ENCODE assay signal across 28 mouse cellular contexts in the genomic region with DNA sequence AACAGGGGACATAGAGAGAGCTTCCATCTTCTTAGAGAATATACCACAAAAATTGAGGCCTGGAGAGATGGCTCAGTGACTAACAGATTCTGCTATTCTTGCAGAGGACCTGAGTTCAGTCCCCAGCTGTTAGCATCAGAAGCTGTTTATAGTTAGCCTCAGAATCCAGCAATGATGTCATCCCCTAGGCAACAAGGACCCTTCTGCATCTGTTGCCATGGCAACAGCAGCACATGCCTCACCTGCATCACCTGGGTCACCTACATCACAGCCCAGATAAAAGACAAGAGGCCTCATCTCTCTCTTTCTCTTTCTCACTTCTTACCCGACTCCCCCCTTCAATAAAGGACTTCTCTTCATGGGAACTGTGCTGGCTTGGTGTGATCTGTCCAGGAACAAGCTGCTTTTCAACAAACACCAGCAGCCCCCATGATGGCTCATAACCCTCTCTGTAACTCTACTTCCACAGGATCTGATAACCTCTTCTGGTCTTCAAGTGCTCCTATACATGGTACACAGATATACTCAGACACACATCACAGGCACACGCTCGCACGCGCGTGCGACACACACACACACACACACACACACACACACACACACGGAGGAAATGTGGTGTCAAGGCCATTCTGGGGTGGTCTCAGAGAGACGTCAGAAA. TPM values are rescaled to one million over a fixed set of nuclear protein-coding genes. Genes with fewer than 3 reads are reported as not detected.
DNase-seq lines count a peak whose midpoint lies in the region; ATAC-seq lines count a peak whose summit lies in the region.
"Had no signal": no experiment of that assay in that cellular context is flagged by ENCODE, and none has a peak within 500 bp of the region (broad histone marks: within the 10 kb centered on the region; RNA-seq: fewer than 3 reads in every experiment).

No protein-coding gene starts in this region.

- no peak overlapping the region for H3K4me2 ChIP-seq in hindbrain, embryonic 13.5 days
- no peak overlapping the region for H3K4me2 ChIP-seq in hindbrain, embryonic 14.5 days (replicated peaks)
- H3K4me2 ChIP-seq in forebrain, embryonic 16.5 days (ENCODE audit: low read length): no peak overlapping the region
- H3K4me2 ChIP-seq in midbrain, embryonic 16.5 days (ENCODE audit: low read length): no peak overlapping the region
- H3K4me2 ChIP-seq: embryonic facial prominence, embryonic 15.5 days; heart, embryonic 15.5 days; limb, embryonic 15.5 days; liver, embryonic 13.5 days; neural tube, embryonic 15.5 days had no signal

- 0 out of 2 replicates have a peak, but pooled peaks have one; percentile 19 for ATAC-seq in hindbrain, embryonic 13.5 days (ENCODE audit: low FRiP score)
- ATAC-seq in hindbrain, embryonic 14.5 days (ENCODE audit: low FRiP score): no peak
- peak; percentile 36; the same call in 1 of the 2 replicates for ATAC-seq in forebrain, embryonic 16.5 days
- ATAC-seq in midbrain, embryonic 16.5 days: peak; percentile 62
- ATAC-seq: CD4-positive, CD25-positive, alpha-beta regulatory T cell, adult 4 months; intestine, postnatal 0 days; lung, postnatal 0 days had no signal

- no peak overlapping the region for H3K27ac ChIP-seq in hindbrain, embryonic 13.5 days
- no peak overlapping the region for H3K27ac ChIP-seq in hindbrain, embryonic 14.5 days
- no peak overlapping the region for H3K27ac ChIP-seq in forebrain, embryonic 16.5 days (ENCODE audit: low read length)
- H3K27ac ChIP-seq in midbrain, embryonic 16.5 days (ENCODE audit: low read length): peak overlapping the region; percentile 62
- H3K27ac ChIP-seq: embryonic facial prominence, embryonic 10.5 days; embryonic facial prominence, embryonic 15.5 days; heart, embryonic 10.5 days; heart, embryonic 15.5 days; limb, embryonic 10.5 days; limb, embryonic 15.5 days; liver, embryonic 13.5 days; macrophage; neural tube, embryonic 15.5 days had no signal

- H3K9ac ChIP-seq in hindbrain, embryonic 13.5 days: no peak overlapping the region
- no peak overlapping the region for H3K9ac ChIP-seq in hindbrain, embryonic 14.5 days
- H3K9ac ChIP-seq in forebrain, embryonic 16.5 days (replicated peaks; ENCODE audit: low read depth, low read length): no peak overlapping the region
- no peak overlapping the region for H3K9ac ChIP-seq in midbrain, embryonic 16.5 days (ENCODE audit: low read depth, low read length)
- H3K9ac ChIP-seq: embryonic facial prominence, embryonic 15.5 days; heart, embryonic 15.5 days; limb, embryonic 15.5 days; liver, embryonic 13.5 days; neural tube, embryonic 15.5 days had no signal

- H3K36me3 ChIP-seq in hindbrain, embryonic 13.5 days: peaks cover 30% of the 10 kb centered on the region
- peaks cover 31% of the 10 kb centered on the region for H3K36me3 ChIP-seq in hindbrain, embryonic 14.5 days (replicated peaks; ENCODE audit: control insufficient read depth, insufficient read depth)
- no peaks in the 10 kb centered on the region for H3K36me3 ChIP-seq in forebrain, embryonic 16.5 days (ENCODE audit: control insufficient read depth, insufficient read depth)
- H3K36me3 ChIP-seq in midbrain, embryonic 16.5 days (ENCODE audit: control insufficient read depth, insufficient read depth, low read length): peaks cover 10% of the 10 kb centered on the region
- H3K36me3 ChIP-seq: embryonic facial prominence, embryonic 10.5 days; heart, embryonic 10.5 days; heart, embryonic 15.5 days; limb, embryonic 10.5 days; limb, embryonic 15.5 days; liver, embryonic 13.5 days had no signal

- intact Hi-C loops in gastrocnemius, postnatal 36 days (cut with DNase I): no loop called here

- H3K4me1 ChIP-seq in hindbrain, embryonic 13.5 days (replicated peaks): peaks cover 9% of the 10 kb centered on the region; the same call in 1 of the 2 replicates
- no peaks in the 10 kb centered on the region for H3K4me1 ChIP-seq in hindbrain, embryonic 14.5 days (replicated peaks; ENCODE audit: control insufficient read depth, insufficient read depth, low read length)
- no peaks in the 10 kb centered on the region for H3K4me1 ChIP-seq in forebrain, embryonic 16.5 days (replicated peaks; ENCODE audit: control insufficient read depth, insufficient read depth, low read length)
- H3K4me1 ChIP-seq in midbrain, embryonic 16.5 days (ENCODE audit: control insufficient read depth, insufficient read depth, low read length): peaks cover 9% of the 10 kb centered on the region
- H3K4me1 ChIP-seq: embryonic facial prominence, embryonic 10.5 days; embryonic facial prominence, embryonic 15.5 days; heart, embryonic 10.5 days; heart, embryonic 15.5 days; limb, embryonic 10.5 days; limb, embryonic 15.5 days; liver, embryonic 13.5 days had no signal

- 84% methylated on average over 9 of the region's 9 CpGs for WGBS in hindbrain, embryonic 13.5 days
- WGBS in hindbrain, embryonic 14.5 days: 89% methylated on average over 9 of the region's 9 CpGs
- WGBS in forebrain, embryonic 16.5 days: 86% methylated on average over 9 of the region's 9 CpGs
- WGBS in midbrain, embryonic 16.5 days: 84% methylated on average over 9 of the region's 9 CpGs

- H3K9me3 ChIP-seq in hindbrain, embryonic 13.5 days: no peaks in the 10 kb centered on the region
- H3K9me3 ChIP-seq in hindbrain, embryonic 14.5 days (ENCODE audit: control insufficient read depth, low read length): no peaks in the 10 kb centered on the region
- no peaks in the 10 kb centered on the region for H3K9me3 ChIP-seq in forebrain, embryonic 16.5 days (ENCODE audit: control insufficient read depth, low read length)
- no peaks in the 10 kb centered on the region for H3K9me3 ChIP-seq in midbrain, embryonic 16.5 days (replicated peaks; ENCODE audit: control insufficient read depth, low read length, poor library complexity, severe bottlenecking)
- H3K9me3 ChIP-seq: embryonic facial prominence, embryonic 10.5 days; embryonic facial prominence, embryonic 15.5 days; heart, embryonic 10.5 days; heart, embryonic 15.5 days; limb, embryonic 10.5 days; limb, embryonic 15.5 days; liver, embryonic 13.5 days; neural tube, embryonic 15.5 days had no signal

- H3K27me3 ChIP-seq in hindbrain, embryonic 13.5 days: no peaks in the 10 kb centered on the region
- no peaks in the 10 kb centered on the region for H3K27me3 ChIP-seq in hindbrain, embryonic 14.5 days (ENCODE audit: control insufficient read depth, insufficient read depth, low read length)
- H3K27me3 ChIP-seq in forebrain, embryonic 16.5 days (replicated peaks; ENCODE audit: control insufficient read depth, insufficient read depth, low read length): no peaks in the 10 kb centered on the region
- H3K27me3 ChIP-seq in midbrain, embryonic 16.5 days (ENCODE audit: control insufficient read depth, insufficient read depth, low read depth, low read length): no peaks in the 10 kb centered on the region
- H3K27me3 ChIP-seq: embryonic facial prominence, embryonic 15.5 days; heart, embryonic 15.5 days; limb, embryonic 15.5 days; liver, embryonic 13.5 days; neural tube, embryonic 15.5 days had no signal

- no peak for DNase-seq in hindbrain, embryonic 14.5 days (ENCODE audit: low spot score)
- peak; percentile 49 for DNase-seq in brain, adult 2 months (ENCODE audit: low read depth, low spot score)
- no peak for DNase-seq in gastrocnemius, postnatal 36 days
- no peak for DNase-seq in kidney, adult 11 months
- DNase-seq: adrenal gland, postnatal 14 days; cerebellum, adult 2 months; cerebellum, postnatal 14 days; kidney, postnatal 14 days; layer of hippocampus, adult 9-11 months; liver, embryonic 13.5 days; lung, adult 18-20 months; retina, postnatal 1 day; right cerebral cortex, postnatal 14 days; thymus, postnatal 4 days had no signal

- no peak overlapping the region for H3K4me3 ChIP-seq in hindbrain, embryonic 13.5 days
- no peak overlapping the region for H3K4me3 ChIP-seq in hindbrain, embryonic 14.5 days (replicated peaks; ENCODE audit: low read length)
- H3K4me3 ChIP-seq in forebrain, embryonic 16.5 days (replicated peaks; ENCODE audit: low read length): no peak overlapping the region
- H3K4me3 ChIP-seq in midbrain, embryonic 16.5 days (ENCODE audit: low read depth, low read length): no peak overlapping the region
- H3K4me3 ChIP-seq: embryonic facial prominence, embryonic 10.5 days; embryonic facial prominence, embryonic 15.5 days; heart, embryonic 10.5 days; heart, embryonic 15.5 days; limb, embryonic 10.5 days; limb, embryonic 15.5 days; liver, embryonic 13.5 days; neural tube, embryonic 15.5 days had no signal

RNA-seq across cellular contexts. Expression of gene Lonrf2, which starts 24.5 kb away (rescaled TPM):
- polyA plus RNA-seq in hindbrain, embryonic 13.5 days (2015; fragmentation: Nextera tagmentation; extraction: Ambion mirVana): 14.7 and 16.1 TPM in 2 replicates
- polyA plus RNA-seq in hindbrain, embryonic 14.5 days (2014; fragmentation: Nextera tagmentation; extraction: Ambion mirVana): 31.5 and 33.7 TPM in 2 replicates
- 13.0 and 16.7 TPM in 2 replicates for polyA plus RNA-seq in forebrain, embryonic 16.5 days (2015; fragmentation: Nextera tagmentation; extraction: Ambion mirVana)
- 24.7 and 27.3 TPM in 2 replicates for polyA plus RNA-seq in midbrain, embryonic 16.5 days (2015; fragmentation: Nextera tagmentation; extraction: Ambion mirVana)
- under 1 TPM; 0.28 to 0.42 TPM for total RNA-seq in gastrocnemius, postnatal 36 days (2021)
- polyA plus RNA-seq: CD4-positive, CD25-positive, alpha-beta regulatory T cell, adult 4 months; macrophage had no signal

RNA-seq across cellular contexts. Expression of gene Chst10, which starts 37.0 kb away (rescaled TPM):
- 48.7 and 51.8 TPM in 2 replicates for polyA plus RNA-seq in hindbrain, embryonic 13.5 days (2015; fragmentation: Nextera tagmentation; extraction: Ambion mirVana)
- 63.1 and 66.8 TPM in 2 replicates for polyA plus RNA-seq in hindbrain, embryonic 14.5 days (2014; fragmentation: Nextera tagmentation; extraction: Ambion mirVana)
- 47.1 and 55.8 TPM in 2 replicates for polyA plus RNA-seq in forebrain, embryonic 16.5 days (2015; fragmentation: Nextera tagmentation; extraction: Ambion mirVana)
- polyA plus RNA-seq in midbrain, embryonic 16.5 days (2015; fragmentation: Nextera tagmentation; extraction: Ambion mirVana): 63.8 and 64.4 TPM in 2 replicates
- total RNA-seq in gastrocnemius, postnatal 36 days (2021): under 1 TPM; 0.10 to 0.28 TPM
